Mouse (Mus musculus): ENCODE results near the gene Plxna4. TPM values are rescaled to one million over a fixed set of nuclear protein-coding genes. Genes with fewer than 3 reads are reported as not detected.
A peak's percentile ranks its signal among the peaks of the same experiment; 100 is the strongest.

The Plxna4 gene
- polyA plus RNA-seq, 1 experiment from 2014 or later = 6.1 TPM

- no peak for DNase-seq (ENCODE audit: low spot score)
- no peak for ATAC-seq (ENCODE audit: low read depth)
- peaks cover 21% of the 10 kb centered on the region for H3K4me1 ChIP-seq (ENCODE audit: control insufficient read depth, insufficient read depth, low read length)
- no peak overlapping the region for H3K4me2 ChIP-seq (ENCODE audit: low read depth, low read length)
- no peaks in the 10 kb centered on the region for H3K27me3 ChIP-seq (replicated peaks; ENCODE audit: control insufficient read depth, insufficient read depth, low read length)
- 31% methylated on average over 10 of the region's 10 CpGs for WGBS
- no peak overlapping the region for H3K9ac ChIP-seq (ENCODE audit: low read depth, low read length)
- H3K27ac ChIP-seq (replicated peaks; ENCODE audit: low read depth, low read length) = no peak overlapping the region
- H3K9me3 ChIP-seq (ENCODE audit: control insufficient read depth, low read length) = no peaks in the 10 kb centered on the region
- H3K36me3 ChIP-seq (ENCODE audit: control insufficient read depth, insufficient read depth, low read length) = no peaks in the 10 kb centered on the region
- H3K4me3 ChIP-seq (ENCODE audit: low read depth, low read length) = no peak overlapping the region
These were observed 206.5 kb downstream of the Plxna4 start for GRCm38 (mm10) chr6:32381516-32381915.

DNA sequence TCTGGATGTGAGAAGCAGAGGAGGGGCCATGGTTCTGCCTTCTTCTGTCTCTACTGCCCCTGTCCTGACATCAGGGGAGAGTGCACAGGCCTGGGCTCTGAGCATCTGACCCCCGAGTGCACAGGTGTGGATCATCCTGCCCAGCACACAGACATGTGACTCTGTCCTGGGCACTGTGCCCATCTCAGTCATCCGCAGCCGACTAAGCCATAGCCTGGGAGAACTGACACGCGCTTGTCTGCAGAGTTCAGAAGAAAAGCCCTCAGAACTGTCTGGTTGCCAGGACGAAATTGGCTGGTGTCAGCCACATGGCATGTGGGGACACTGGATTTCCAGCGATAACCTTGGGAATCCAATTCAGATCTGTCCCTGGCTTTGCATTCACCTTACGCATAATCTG, 210.8 kb downstream of the Plxna4 start:
- Histone ChIP-seq H3K27ac (replicated peaks; ENCODE audit: low read depth, low read length) (no peak overlapping the region), H3K9ac (ENCODE audit: low read depth, low read length) (no peak overlapping the region), H3K4me1 (ENCODE audit: control insufficient read depth, insufficient read depth, low read length) (peaks cover 23% of the 10 kb centered on the region), H3K9me3 (ENCODE audit: control insufficient read depth, low read length) (no peaks in the 10 kb centered on the region), H3K36me3 (ENCODE audit: control insufficient read depth, insufficient read depth, low read length) (no peaks in the 10 kb centered on the region), H3K27me3 (replicated peaks; ENCODE audit: control insufficient read depth, insufficient read depth, low read length) (no peaks in the 10 kb centered on the region), H3K4me3 (ENCODE audit: low read depth, low read length) (no peak overlapping the region), H3K4me2 (ENCODE audit: low read depth, low read length) (no peak overlapping the region)
- ATAC-seq (ENCODE audit: low read depth) (peak; percentile 47), DNase-seq (ENCODE audit: low spot score) (no peak)
- 61% methylated on average over 8 of the region's 8 CpGs for WGBS

- 92% methylated on average over 8 of the region's 8 CpGs for WGBS
- Histone ChIP-seq H3K4me1 (ENCODE audit: control insufficient read depth, insufficient read depth, low read length) (peaks cover 15% of the 10 kb centered on the region), H3K36me3 (ENCODE audit: control insufficient read depth, insufficient read depth, low read length) (no peaks in the 10 kb centered on the region), H3K9me3 (ENCODE audit: control insufficient read depth, low read length) (no peaks in the 10 kb centered on the region), H3K4me3 (ENCODE audit: low read depth, low read length) (no peak overlapping the region), H3K9ac (ENCODE audit: low read depth, low read length) (no peak overlapping the region), H3K4me2 (ENCODE audit: low read depth, low read length) (no peak overlapping the region), H3K27ac (replicated peaks; ENCODE audit: low read depth, low read length) (no peak overlapping the region), H3K27me3 (replicated peaks; ENCODE audit: control insufficient read depth, insufficient read depth, low read length) (no peaks in the 10 kb centered on the region)
- ATAC-seq (ENCODE audit: low read depth) = no peak
- DNase-seq (ENCODE audit: low spot score) = no peak
These were observed 214.0 kb downstream of the Plxna4 start for GRCm38 (mm10) chr6:32373931-32374361.

DNA sequence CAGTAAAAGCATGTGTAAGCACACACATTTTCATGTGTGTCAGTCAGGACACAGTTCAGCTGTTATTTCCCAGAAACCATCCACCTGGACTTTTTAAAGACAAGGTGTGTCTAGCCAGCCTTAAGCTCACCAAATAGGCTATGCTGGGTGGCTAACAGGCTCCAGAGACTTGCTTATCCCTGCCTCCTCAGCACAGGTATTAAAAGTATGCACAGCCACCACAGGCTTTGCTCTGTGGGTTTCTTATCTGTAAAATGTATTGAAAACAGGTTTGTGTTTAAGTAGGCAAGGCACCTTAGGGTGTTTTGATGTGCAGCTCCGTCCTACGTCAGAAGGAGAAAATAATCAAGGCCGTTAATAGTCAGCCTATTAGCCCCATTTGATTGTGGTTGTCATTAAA, 218.9 kb downstream of the Plxna4 start:
- H3K27me3 ChIP-seq (replicated peaks; ENCODE audit: control insufficient read depth, insufficient read depth, low read length) = no peaks in the 10 kb centered on the region
- DNase-seq (ENCODE audit: low spot score) (no peak), ATAC-seq (ENCODE audit: low read depth) (no peak)
- WGBS = 63% methylated on average over 3 of the region's 3 CpGs
- H3K36me3 ChIP-seq (ENCODE audit: control insufficient read depth, insufficient read depth, low read length) = no peaks in the 10 kb centered on the region
- H3K9ac ChIP-seq (ENCODE audit: low read depth, low read length) = no peak overlapping the region
- H3K4me1 ChIP-seq (ENCODE audit: control insufficient read depth, insufficient read depth, low read length) = peaks cover 16% of the 10 kb centered on the region; the same call in 1 of the 2 replicates
- H3K4me2 ChIP-seq (ENCODE audit: low read depth, low read length) = no peak overlapping the region
- no peaks in the 10 kb centered on the region for H3K9me3 ChIP-seq (ENCODE audit: control insufficient read depth, low read length)
- no peak overlapping the region for H3K4me3 ChIP-seq (ENCODE audit: low read depth, low read length)
- no peak overlapping the region for H3K27ac ChIP-seq (replicated peaks; ENCODE audit: low read depth, low read length)

DNA sequence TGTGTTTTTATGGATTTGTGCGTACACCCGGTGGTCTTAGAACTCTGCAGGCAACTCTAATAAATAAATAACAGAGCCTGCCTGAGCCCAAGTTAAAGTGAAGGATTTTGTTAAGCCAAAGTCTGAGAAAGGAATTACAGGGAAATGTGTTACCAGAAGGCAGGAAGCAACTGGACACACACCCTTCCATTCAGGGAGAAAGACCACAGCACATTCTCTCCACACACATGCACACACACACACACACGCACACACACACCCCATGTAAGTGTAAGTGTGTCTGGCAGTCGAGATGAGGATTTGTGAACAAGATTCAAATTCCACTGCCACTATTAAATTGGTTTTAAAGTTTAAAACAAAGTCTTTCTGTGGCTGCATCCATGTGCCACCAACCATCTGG, 219.6 kb downstream of the Plxna4 start:
- H3K4me1 ChIP-seq (ENCODE audit: control insufficient read depth, insufficient read depth, low read length) = peaks cover 21% of the 10 kb centered on the region; the same call in 1 of the 2 replicates
- H3K27ac ChIP-seq (replicated peaks; ENCODE audit: low read depth, low read length) = peak overlapping the region; percentile 42; the same call in 1 of the 2 replicates
- WGBS = 31% methylated on average over 4 of the region's 4 CpGs
- H3K36me3 ChIP-seq (ENCODE audit: control insufficient read depth, insufficient read depth, low read length) = no peaks in the 10 kb centered on the region
- H3K9ac ChIP-seq (ENCODE audit: low read depth, low read length) = no peak overlapping the region
- no peak for DNase-seq (ENCODE audit: low spot score)
- no peak overlapping the region for H3K4me2 ChIP-seq (ENCODE audit: low read depth, low read length)
- no peaks in the 10 kb centered on the region for H3K9me3 ChIP-seq (ENCODE audit: control insufficient read depth, low read length)
- no peaks in the 10 kb centered on the region for H3K27me3 ChIP-seq (replicated peaks; ENCODE audit: control insufficient read depth, insufficient read depth, low read length)
- ATAC-seq (ENCODE audit: low read depth) = no peak
- H3K4me3 ChIP-seq (ENCODE audit: low read depth, low read length) = no peak overlapping the region

- no peak overlapping the region for H3K27ac ChIP-seq (replicated peaks; ENCODE audit: low read depth, low read length)
- H3K4me1 ChIP-seq (ENCODE audit: control insufficient read depth, insufficient read depth, low read length) = peaks cover 26% of the 10 kb centered on the region; the same call in 1 of the 2 replicates
- WGBS = 80% methylated on average over 5 of the region's 5 CpGs
- no peak overlapping the region for H3K4me3 ChIP-seq (ENCODE audit: low read depth, low read length)
- H3K4me2 ChIP-seq (ENCODE audit: low read depth, low read length) = no peak overlapping the region
- no peak overlapping the region for H3K9ac ChIP-seq (ENCODE audit: low read depth, low read length)
- DNase-seq (ENCODE audit: low spot score) (no peak), ATAC-seq (ENCODE audit: low read depth) (no peak)
- H3K36me3 ChIP-seq (ENCODE audit: control insufficient read depth, insufficient read depth, low read length) = no peaks in the 10 kb centered on the region
- no peaks in the 10 kb centered on the region for H3K27me3 ChIP-seq (replicated peaks; ENCODE audit: control insufficient read depth, insufficient read depth, low read length)
- no peaks in the 10 kb centered on the region for H3K9me3 ChIP-seq (ENCODE audit: control insufficient read depth, low read length)
These were observed 223.1 kb downstream of the Plxna4 start for GRCm38 (mm10) chr6:32364933-32365332.

GRCm38 (mm10) chr6:32363489-32364068, 224.4 kb downstream of the Plxna4 start:
- DNase-seq (ENCODE audit: low spot score) (no peak), ATAC-seq (ENCODE audit: low read depth) (no peak)
- H3K27me3 ChIP-seq (replicated peaks; ENCODE audit: control insufficient read depth, insufficient read depth, low read length) = no peaks in the 10 kb centered on the region
- no peak overlapping the region for H3K4me2 ChIP-seq (ENCODE audit: low read depth, low read length)
- H3K9ac ChIP-seq (ENCODE audit: low read depth, low read length) = no peak overlapping the region
- H3K4me1 ChIP-seq (ENCODE audit: control insufficient read depth, insufficient read depth, low read length) = peaks cover 24% of the 10 kb centered on the region; the same call in 1 of the 2 replicates
- WGBS = 67% methylated on average over 7 of the region's 7 CpGs
- H3K4me3 ChIP-seq (ENCODE audit: low read depth, low read length) = no peak overlapping the region
- no peak overlapping the region for H3K27ac ChIP-seq (replicated peaks; ENCODE audit: low read depth, low read length)
- no peaks in the 10 kb centered on the region for H3K36me3 ChIP-seq (ENCODE audit: control insufficient read depth, insufficient read depth, low read length)
- no peaks in the 10 kb centered on the region for H3K9me3 ChIP-seq (ENCODE audit: control insufficient read depth, low read length)

GRCm38 (mm10) chr6:32362421-32362820, 225.6 kb downstream of the Plxna4 start:
- H3K36me3 ChIP-seq (ENCODE audit: control insufficient read depth, insufficient read depth, low read length) = no peaks in the 10 kb centered on the region
- no peaks in the 10 kb centered on the region for H3K27me3 ChIP-seq (replicated peaks; ENCODE audit: control insufficient read depth, insufficient read depth, low read length)
- no peak overlapping the region for H3K27ac ChIP-seq (replicated peaks; ENCODE audit: low read depth, low read length)
- no peak for ATAC-seq (ENCODE audit: low read depth)
- no peak overlapping the region for H3K4me2 ChIP-seq (ENCODE audit: low read depth, low read length)
- no peak overlapping the region for H3K9ac ChIP-seq (ENCODE audit: low read depth, low read length)
- no peak overlapping the region for H3K4me3 ChIP-seq (ENCODE audit: low read depth, low read length)
- 86% methylated on average over 4 of the region's 4 CpGs for WGBS
- no peak for DNase-seq (ENCODE audit: low spot score)
- peaks cover 16% of the 10 kb centered on the region; the same call in 1 of the 2 replicates for H3K4me1 ChIP-seq (ENCODE audit: control insufficient read depth, insufficient read depth, low read length)
- H3K9me3 ChIP-seq (ENCODE audit: control insufficient read depth, low read length) = no peaks in the 10 kb centered on the region

DNA sequence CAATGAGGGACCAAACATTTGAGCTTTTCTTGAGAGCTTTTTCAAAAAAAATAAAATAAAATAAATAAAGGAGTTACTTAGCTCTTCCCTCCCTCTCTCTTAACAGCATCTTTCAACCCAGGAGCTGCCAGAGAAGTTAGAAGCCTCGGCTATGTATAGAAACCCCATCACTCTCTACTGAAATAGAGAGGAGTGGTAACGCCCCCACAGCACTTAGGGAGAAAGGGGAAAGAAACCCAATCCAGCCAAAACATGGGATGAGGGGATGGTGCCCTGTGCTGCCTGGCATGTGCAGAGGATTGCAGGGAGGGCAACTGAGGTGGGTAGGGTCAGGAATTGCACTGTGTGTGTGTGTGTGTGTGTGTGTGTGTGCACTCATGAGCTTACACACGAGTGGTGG, 228.3 kb downstream of the Plxna4 start:
- Histone ChIP-seq H3K4me1 (ENCODE audit: control insufficient read depth, insufficient read depth, low read length) (peaks cover 15% of the 10 kb centered on the region; the same call in 1 of the 2 replicates), H3K27me3 (replicated peaks; ENCODE audit: control insufficient read depth, insufficient read depth, low read length) (no peaks in the 10 kb centered on the region), H3K4me3 (ENCODE audit: low read depth, low read length) (no peak overlapping the region), H3K9ac (ENCODE audit: low read depth, low read length) (no peak overlapping the region), H3K27ac (replicated peaks; ENCODE audit: low read depth, low read length) (no peak overlapping the region), H3K9me3 (ENCODE audit: control insufficient read depth, low read length) (no peaks in the 10 kb centered on the region), H3K4me2 (ENCODE audit: low read depth, low read length) (no peak overlapping the region), H3K36me3 (ENCODE audit: control insufficient read depth, insufficient read depth, low read length) (no peaks in the 10 kb centered on the region)
- no peak for DNase-seq (ENCODE audit: low spot score)
- 61% methylated on average over 3 of the region's 3 CpGs for WGBS
- ATAC-seq (ENCODE audit: low read depth) = no peak
